Mouse (Mus musculus): ENCODE measurements at regions not wholly inside any gene's neighbourhood (a gene's known extent, or its start where the extent isn't known, plus 50 kb on each side); places are given as distances from the start of the nearest gene placed in this dataset.

DNA sequence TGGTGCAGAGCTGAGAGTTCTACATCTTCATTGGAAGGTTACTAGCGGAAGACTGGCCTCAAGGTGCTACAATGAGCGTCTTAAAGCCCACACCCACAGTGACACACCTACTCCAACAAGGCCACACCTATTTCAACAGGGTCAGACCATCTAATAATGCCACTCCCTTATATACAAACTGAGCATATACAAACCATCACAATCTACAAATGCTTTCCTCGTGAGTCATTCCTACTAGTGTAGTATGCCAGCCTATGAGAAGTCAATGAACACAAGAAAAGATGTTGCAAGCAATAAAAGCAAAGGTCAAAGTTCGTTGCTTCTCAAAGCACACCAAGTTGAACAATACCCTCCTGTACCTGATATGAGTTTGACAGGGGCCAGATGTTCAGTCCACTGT lies 424.7 kb downstream of the Tm4sf1 start:
- no peak overlapping the region for H3K4me3 ChIP-seq
- 92% methylated on average over 4 of the region's 4 CpGs for WGBS
- no peak overlapping the region for H3K27ac ChIP-seq
- ATAC-seq (ENCODE audit: insufficient number of reproducible peaks, insufficient read depth, low FRiP score, low TSS enrichment, low read depth): no peak
- H3K27me3 ChIP-seq: no peaks in the 10 kb centered on the region
- H3K4me1 ChIP-seq: no peaks in the 10 kb centered on the region
- no peak overlapping the region for H3K9ac ChIP-seq
- H3K9me3 ChIP-seq: no peaks in the 10 kb centered on the region
- no peaks in the 10 kb centered on the region for H3K36me3 ChIP-seq
- H3K4me2 ChIP-seq: no peak overlapping the region

DNA sequence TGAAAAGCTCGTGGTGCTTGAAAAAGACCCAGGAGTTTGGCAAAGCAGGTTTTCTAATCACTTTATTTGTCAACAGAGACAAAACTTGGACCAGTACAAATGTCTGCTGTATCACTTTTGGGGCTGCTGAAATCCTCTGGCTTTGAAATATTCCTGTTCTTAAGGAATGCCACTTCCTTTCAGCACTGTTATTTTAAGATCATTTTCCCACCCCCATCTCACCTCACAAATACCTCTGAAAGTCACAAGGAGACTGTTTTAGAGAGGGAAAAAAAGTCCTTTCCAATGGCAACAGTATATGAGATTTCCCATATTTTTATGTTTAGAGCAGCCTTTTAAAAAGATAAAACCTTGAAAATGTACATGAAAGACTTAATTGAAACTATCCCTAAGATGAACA lies 438.2 kb downstream of the Tm4sf1 start:
- 44% methylated on average over 1 of the region's 1 CpGs for whole genome bisulfite sequencing
- no peaks in the 10 kb centered on the region for H3K27me3 ChIP-seq
- no peak overlapping the region for H3K4me3 ChIP-seq
- no peak overlapping the region for H3K27ac ChIP-seq
- no peak overlapping the region for H3K4me2 ChIP-seq
- no peaks in the 10 kb centered on the region for H3K36me3 ChIP-seq
- H3K9me3 ChIP-seq: no peaks in the 10 kb centered on the region
- H3K4me1 ChIP-seq: no peaks in the 10 kb centered on the region
- ATAC-seq (ENCODE audit: insufficient number of reproducible peaks, insufficient read depth, low FRiP score, low TSS enrichment, low read depth): no peak
- no peak overlapping the region for H3K9ac ChIP-seq

DNA sequence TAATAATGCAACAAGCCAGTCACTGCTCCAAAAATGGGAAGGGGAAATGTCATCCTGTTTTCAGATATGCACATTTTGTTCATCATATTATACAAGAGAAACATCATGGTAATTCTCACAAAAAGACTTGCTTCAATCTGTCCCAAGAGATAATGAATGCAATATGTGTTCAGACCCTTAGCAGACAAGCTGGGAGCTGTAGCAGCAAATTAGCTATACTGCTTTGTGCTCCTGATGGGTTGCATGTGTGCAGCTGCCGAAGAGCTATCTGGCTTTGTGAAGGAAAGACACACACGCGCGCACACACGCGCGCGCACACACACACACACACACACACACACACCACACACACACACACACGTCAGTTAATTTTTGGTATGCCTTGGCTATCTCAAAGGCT lies 441.9 kb downstream of the Tm4sf1 start:
- Histone ChIP-seq H3K4me1 (no peaks in the 10 kb centered on the region), H3K4me3 (no peak overlapping the region), H3K9me3 (no peaks in the 10 kb centered on the region), H3K4me2 (no peak overlapping the region), H3K36me3 (no peaks in the 10 kb centered on the region), H3K9ac (no peak overlapping the region), H3K27ac (no peak overlapping the region), H3K27me3 (no peaks in the 10 kb centered on the region)
- 34% methylated on average over 9 of the region's 9 CpGs for WGBS
- ATAC-seq (ENCODE audit: insufficient number of reproducible peaks, insufficient read depth, low FRiP score, low TSS enrichment, low read depth): no peak

DNA sequence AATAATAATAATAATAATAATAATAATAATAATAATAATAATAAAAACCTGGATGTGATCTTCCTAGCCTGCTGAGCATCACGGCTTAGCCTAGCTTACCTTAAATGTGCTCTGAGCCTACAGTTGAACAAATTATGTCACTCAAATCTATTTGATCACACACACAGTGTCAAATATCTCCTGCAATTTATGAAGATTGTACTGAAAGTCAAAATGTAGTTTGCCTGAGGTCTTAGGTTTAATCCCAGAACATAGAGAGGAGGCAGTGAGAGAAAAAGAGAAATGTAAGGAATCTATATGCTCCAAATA lies 456.4 kb downstream of the Tm4sf1 start:
- Histone ChIP-seq H3K36me3 (no peaks in the 10 kb centered on the region), H3K9me3 (no peaks in the 10 kb centered on the region), H3K27me3 (no peaks in the 10 kb centered on the region), H3K27ac (no peak overlapping the region), H3K4me2 (no peak overlapping the region), H3K4me1 (peaks cover 3% of the 10 kb centered on the region; the same call in 1 of the 2 replicates), H3K9ac (no peak overlapping the region), H3K4me3 (no peak overlapping the region)
- ATAC-seq (ENCODE audit: insufficient number of reproducible peaks, insufficient read depth, low FRiP score, low TSS enrichment, low read depth): no peak
- WGBS: 65% methylated on average over 1 of the region's 1 CpGs

DNA sequence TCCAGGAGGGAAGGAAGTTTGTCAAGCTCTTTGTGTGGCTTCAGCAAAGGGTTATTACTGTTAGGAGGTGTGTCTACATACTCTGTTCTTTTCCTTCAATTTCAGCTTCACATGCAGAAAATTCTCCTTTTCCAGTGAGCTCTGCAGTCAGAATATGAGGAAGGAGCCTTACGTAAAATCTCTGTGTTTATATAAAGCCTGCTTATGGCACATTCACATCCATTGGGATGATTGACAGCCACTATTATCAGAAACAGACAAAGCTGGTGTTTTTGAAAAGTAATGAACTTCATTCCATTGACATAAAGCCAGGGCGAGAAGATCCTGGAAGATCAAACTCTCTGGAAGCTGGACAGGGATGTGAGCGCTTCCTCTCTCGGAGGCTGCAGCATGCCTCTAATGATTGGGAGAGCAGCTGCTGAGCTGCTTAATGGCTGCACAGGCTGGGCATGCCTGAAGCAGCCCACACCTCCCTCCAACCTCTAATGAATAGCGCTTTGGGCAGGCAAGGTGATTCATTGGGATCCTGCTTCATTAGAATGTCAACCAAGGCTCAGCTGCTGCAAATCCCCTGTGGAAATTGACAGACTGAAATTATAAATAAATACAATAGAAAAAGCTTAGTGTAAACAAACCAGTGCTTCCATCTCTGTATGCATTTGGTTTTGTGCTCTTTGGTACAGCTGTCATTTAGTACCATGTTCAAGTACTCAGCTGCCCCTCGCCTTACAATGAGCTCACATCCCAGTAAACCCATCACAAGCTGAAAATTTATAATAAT lies 456.9 kb downstream of the Tm4sf1 start:
- no peak for ATAC-seq (ENCODE audit: insufficient number of reproducible peaks, insufficient read depth, low FRiP score, low TSS enrichment, low read depth)
- Histone ChIP-seq H3K4me3 (no peak overlapping the region), H3K9me3 (no peaks in the 10 kb centered on the region), H3K4me2 (0 out of 2 replicates have a peak overlapping the region, but pooled peaks have one; percentile 1), H3K36me3 (no peaks in the 10 kb centered on the region), H3K9ac (no peak overlapping the region), H3K27ac (no peak overlapping the region), H3K27me3 (no peaks in the 10 kb centered on the region), H3K4me1 (peaks cover 3% of the 10 kb centered on the region; the same call in 1 of the 2 replicates)
- 44% methylated on average over 6 of the region's 6 CpGs for WGBS

DNA sequence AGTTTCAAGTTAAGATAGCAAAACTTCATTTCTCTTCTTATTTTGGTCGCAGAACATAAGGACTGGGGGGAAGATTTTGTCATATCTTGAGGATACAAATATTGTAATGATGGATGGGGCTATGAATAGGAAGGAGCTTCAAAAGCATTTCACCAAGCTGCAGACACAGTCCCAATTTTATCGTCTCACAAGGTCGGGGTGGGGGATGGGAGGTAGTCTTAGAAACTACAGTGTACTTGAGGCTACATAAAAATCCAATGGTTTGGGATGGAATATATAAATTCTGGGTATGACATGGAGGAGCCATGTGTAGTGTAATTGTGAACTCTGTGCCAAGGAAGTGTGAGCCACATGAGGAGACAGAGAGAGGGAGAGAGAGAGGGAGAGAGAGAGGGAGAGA lies 464.6 kb downstream of the Tm4sf1 start:
- no peaks in the 10 kb centered on the region for H3K36me3 ChIP-seq
- ATAC-seq (ENCODE audit: insufficient number of reproducible peaks, insufficient read depth, low FRiP score, low TSS enrichment, low read depth): no peak
- 82% methylated on average over 3 of the region's 3 CpGs for WGBS
- no peaks in the 10 kb centered on the region for H3K9me3 ChIP-seq
- H3K4me3 ChIP-seq: no peak overlapping the region
- no peak overlapping the region for H3K4me2 ChIP-seq
- no peaks in the 10 kb centered on the region for H3K4me1 ChIP-seq
- no peak overlapping the region for H3K27ac ChIP-seq
- H3K27me3 ChIP-seq: no peaks in the 10 kb centered on the region
- no peak overlapping the region for H3K9ac ChIP-seq

DNA sequence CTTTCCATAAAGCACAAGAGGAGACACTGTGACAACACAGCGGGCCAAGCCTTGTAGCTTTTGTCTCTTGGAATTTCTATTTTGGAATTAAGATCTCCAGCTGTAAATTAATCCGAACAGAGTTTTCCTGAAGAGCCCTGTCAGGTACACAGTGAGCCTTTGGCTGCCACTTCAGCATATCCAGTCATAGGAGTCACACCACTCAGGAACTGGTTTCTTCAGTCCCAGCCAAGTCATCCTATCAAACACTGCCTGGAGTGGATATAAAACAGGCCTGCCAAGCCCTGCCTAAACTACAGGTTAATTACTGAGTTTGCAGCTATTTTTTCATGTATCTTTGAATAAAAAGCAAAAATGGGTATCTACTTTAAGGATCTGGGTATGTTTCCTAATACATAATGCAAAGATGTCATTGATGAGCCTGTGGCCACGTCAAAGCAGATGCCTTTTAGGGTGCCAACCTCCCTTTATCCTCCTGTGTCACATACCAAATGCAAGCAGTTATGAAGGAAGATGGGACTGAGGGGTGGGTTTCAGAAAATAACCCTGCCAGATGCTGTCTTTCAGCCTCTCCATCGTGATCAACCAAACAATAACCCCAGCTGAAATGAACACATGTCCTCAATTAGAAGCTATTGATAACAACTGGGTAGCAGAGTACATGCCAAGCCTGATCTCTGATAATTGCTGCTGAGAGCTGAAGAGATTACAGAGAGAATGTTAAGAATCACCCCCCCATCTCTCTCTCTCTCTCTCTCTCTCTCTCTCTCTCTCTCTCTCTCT lies 471.3 kb downstream of the Tm4sf1 start:
- Histone ChIP-seq H3K4me1 (no peaks in the 10 kb centered on the region), H3K4me2 (no peak overlapping the region), H3K27me3 (no peaks in the 10 kb centered on the region), H3K4me3 (no peak overlapping the region), H3K9me3 (no peaks in the 10 kb centered on the region), H3K27ac (no peak overlapping the region), H3K36me3 (no peaks in the 10 kb centered on the region), H3K9ac (no peak overlapping the region)
- WGBS: 55% methylated on average over 4 of the region's 4 CpGs
- no peak for ATAC-seq (ENCODE audit: insufficient number of reproducible peaks, insufficient read depth, low FRiP score, low TSS enrichment, low read depth)

DNA sequence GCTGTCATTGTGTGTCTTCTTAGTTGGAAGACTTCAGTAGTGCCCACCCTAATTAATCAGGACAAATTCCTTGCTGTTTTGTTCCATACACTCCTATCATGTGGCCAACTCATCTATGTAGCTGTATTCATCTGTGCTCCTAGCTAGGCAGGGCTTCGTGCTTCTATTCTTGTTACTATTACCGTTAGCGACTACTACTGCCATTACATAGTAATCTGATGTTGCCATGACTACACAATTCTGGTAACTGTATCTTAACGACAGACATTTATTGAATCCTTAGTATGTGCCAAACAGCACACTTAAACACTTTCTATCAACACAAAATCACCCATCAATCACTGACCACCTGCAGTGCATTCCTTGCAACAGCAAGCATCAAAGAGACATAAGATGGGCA lies 477.6 kb downstream of the Tm4sf1 start:
- no peaks in the 10 kb centered on the region for H3K27me3 ChIP-seq
- H3K4me2 ChIP-seq: no peak overlapping the region
- H3K27ac ChIP-seq: no peak overlapping the region
- H3K9me3 ChIP-seq: no peaks in the 10 kb centered on the region
- H3K4me3 ChIP-seq: no peak overlapping the region
- H3K36me3 ChIP-seq: no peaks in the 10 kb centered on the region
- WGBS: 89% methylated on average over 4 of the region's 4 CpGs
- H3K9ac ChIP-seq: no peak overlapping the region
- H3K4me1 ChIP-seq: no peaks in the 10 kb centered on the region
- ATAC-seq (ENCODE audit: insufficient number of reproducible peaks, insufficient read depth, low FRiP score, low TSS enrichment, low read depth): no peak

DNA sequence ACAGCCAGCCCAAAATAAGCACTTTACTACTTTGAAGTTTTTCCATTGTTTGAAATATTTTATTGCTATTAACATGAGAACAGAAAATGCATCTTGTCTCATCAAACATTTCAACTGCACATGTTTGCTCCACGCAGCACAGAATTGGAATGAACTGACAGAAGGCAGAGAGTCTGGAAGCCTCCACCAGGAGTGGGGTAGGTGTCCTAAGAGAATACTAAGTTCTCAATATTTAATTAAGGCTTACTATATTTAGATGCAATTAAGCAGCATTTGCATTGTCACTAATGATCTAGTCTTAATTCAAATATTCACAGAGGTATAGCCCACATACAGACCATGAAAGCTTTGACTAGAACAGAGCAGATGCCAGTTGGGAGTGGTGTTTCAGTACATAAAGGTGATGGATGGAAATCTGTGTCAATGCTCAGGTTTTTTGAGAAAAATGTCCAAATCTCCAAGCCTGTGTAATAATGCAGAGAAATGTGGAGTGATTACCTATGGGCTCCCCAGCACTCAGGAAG lies 491.2 kb downstream of the Tm4sf1 start:
- H3K9ac ChIP-seq: no peak overlapping the region

DNA sequence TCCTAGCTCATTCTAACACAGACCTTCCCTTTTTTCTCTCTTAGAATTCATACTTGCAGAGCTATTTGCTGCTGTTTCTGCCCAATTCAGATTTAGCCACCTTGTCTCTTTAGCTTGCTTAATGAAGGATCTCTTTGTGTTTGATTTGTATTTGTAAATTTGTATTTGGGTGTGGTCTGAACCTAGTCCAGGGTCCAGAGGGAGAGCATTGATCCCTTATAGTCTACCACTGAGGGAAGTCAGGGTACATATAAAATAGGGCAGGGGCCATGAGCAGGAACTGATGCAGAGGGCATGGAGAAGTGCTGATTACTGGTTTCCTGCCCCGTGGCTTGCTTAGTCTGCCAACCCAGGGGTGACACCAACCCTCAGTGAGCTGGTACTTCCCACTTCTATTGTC lies 508.7 kb downstream of the Tm4sf1 start:
- Histone ChIP-seq H3K27ac (no peak overlapping the region), H3K4me1 (no peaks in the 10 kb centered on the region), H3K4me2 (no peak overlapping the region), H3K27me3 (no peaks in the 10 kb centered on the region), H3K9ac (no peak overlapping the region), H3K36me3 (no peaks in the 10 kb centered on the region), H3K4me3 (no peak overlapping the region), H3K9me3 (no peaks in the 10 kb centered on the region)
- 60% methylated on average over 1 of the region's 1 CpGs for WGBS
- ATAC-seq (ENCODE audit: insufficient number of reproducible peaks, insufficient read depth, low FRiP score, low TSS enrichment, low read depth): no peak

More for the DNA sequence above, 491.2 kb downstream of the Tm4sf1 start:
- H3K36me3 ChIP-seq: no peaks in the 10 kb centered on the region
- H3K4me2 ChIP-seq: no peak overlapping the region
- no peaks in the 10 kb centered on the region for H3K4me1 ChIP-seq
- no peaks in the 10 kb centered on the region for H3K9me3 ChIP-seq
- WGBS: 80% methylated on average over 1 of the region's 1 CpGs
- H3K4me3 ChIP-seq: no peak overlapping the region
- no peak overlapping the region for H3K27ac ChIP-seq
- no peak for ATAC-seq (ENCODE audit: insufficient number of reproducible peaks, insufficient read depth, low FRiP score, low TSS enrichment, low read depth)
- H3K27me3 ChIP-seq: no peaks in the 10 kb centered on the region

DNA sequence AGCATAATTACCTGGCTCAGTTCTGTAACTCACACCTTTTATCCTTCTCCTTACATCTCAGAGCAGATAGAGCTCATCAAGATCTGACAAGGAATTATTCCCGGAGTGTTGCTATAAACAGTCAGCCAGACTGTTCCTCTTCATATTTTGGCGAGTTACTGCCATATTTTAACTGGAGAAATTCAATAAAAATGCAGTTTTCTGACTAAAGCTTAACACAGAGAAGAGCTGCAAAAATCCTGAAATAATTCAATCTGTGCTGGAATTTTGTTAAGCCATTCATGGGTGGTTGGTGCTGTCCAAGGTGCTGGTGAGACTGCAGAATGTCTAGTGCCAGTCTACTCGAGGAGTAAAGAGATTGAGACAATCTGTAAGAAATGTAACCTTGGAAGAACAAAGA lies 512.6 kb downstream of the Tm4sf1 start:
- 42% methylated on average over 3 of the region's 3 CpGs for WGBS
- ATAC-seq (ENCODE audit: insufficient number of reproducible peaks, insufficient read depth, low FRiP score, low TSS enrichment, low read depth): no peak

DNA sequence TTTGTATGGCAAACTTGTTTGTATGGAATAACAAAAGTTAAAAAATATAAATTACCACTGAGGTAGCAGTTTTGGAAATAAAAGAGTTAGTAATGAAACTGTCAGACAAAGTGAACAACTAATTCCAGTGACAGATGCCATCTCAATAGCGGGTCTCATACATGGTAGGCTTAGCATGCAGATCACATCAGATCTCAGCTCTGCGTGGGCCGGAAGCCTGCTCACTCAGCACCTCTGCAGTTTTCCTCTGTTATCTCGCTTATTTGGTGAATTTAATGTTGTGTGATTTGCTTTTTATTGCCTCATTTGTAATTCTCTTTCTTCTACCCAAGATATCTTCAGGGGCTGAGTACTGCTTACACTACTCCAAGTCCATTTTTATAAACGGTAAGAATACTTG lies 527.9 kb downstream of the Tm4sf1 start:
- H3K27ac ChIP-seq: no peak overlapping the region
- H3K4me3 ChIP-seq: no peak overlapping the region
- no peak for ATAC-seq (ENCODE audit: insufficient number of reproducible peaks, insufficient read depth, low FRiP score, low TSS enrichment, low read depth)
- no peaks in the 10 kb centered on the region for H3K4me1 ChIP-seq
- 90% methylated on average over 5 of the region's 5 CpGs for WGBS
- no peaks in the 10 kb centered on the region for H3K36me3 ChIP-seq
- no peak overlapping the region for H3K9ac ChIP-seq
- no peaks in the 10 kb centered on the region for H3K27me3 ChIP-seq
- H3K4me2 ChIP-seq: no peak overlapping the region
- no peaks in the 10 kb centered on the region for H3K9me3 ChIP-seq

More for the DNA sequence above, 512.6 kb downstream of the Tm4sf1 start:
- no peak overlapping the region for H3K4me3 ChIP-seq
- no peak overlapping the region for H3K9ac ChIP-seq
- H3K27ac ChIP-seq: no peak overlapping the region
- H3K9me3 ChIP-seq: no peaks in the 10 kb centered on the region
- no peak overlapping the region for H3K4me2 ChIP-seq
- no peaks in the 10 kb centered on the region for H3K4me1 ChIP-seq
- no peaks in the 10 kb centered on the region for H3K36me3 ChIP-seq
- no peaks in the 10 kb centered on the region for H3K27me3 ChIP-seq
